Mouse (Mus musculus) T-helper 17 cell (primary cell): Measurements from ENCODE around the gene Ptprj.

Source experiments
- in situ Hi-C, 2 experiments: fragments of 300-600 bp; cut with MboI, MseI; formaldehyde crosslinking; loops; 1 replicate in 1 of 2; 2 replicates in 1 of 2; pipeline ENCODE4 v1.15.1; 2025; ENCODE audit warnings: high pct_unique_total_duplicates in 2 of 2

Ptprj gene

DNA sequence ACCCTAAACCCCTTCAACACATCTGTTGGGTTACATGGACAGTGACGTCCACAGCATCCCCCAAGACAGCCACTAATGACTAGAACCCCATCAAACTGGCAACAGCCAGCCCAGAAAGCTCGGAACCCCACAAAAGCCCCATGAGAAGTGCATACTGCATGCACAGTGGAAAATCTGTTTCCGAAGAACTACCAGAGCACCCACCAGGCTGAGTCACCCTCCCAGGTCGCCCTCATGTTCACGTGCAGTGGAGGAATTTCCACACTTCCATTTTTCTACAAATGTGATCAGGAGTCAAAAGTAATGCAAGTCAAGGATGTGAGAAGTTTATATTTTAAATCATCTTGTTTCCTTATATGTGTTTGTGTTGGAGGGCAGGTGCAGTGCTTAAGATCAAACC, 52.3 kb downstream of the Ptprj start:
- in situ Hi-C loops, result loop anchor here in 1 of 2 experiments (25.0 kb wide), 1 partner anchor 1434 kb away; no protein-coding TSS in a partner anchor

DNA sequence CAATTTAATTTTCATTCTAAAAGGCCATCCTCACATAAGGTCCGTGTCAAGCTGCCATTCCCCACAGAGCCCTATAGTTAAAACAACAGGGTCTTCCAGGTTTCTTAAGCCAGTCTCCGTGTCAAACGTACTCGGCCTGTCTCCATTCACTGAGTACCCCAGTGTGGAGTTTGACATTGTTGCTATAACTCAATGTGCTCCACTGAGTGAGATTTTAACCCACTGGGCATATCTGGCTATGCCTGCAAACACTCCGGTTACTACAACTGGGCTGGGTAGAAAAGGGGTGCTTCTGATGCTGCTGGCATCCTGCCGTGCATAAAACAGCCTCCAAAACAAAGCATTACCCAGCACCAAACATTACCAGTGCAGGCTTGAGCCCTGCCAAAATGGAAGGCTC, 53.5 kb downstream of the Ptprj start:
- in situ Hi-C loops, result loop anchor here in 1 of 2 experiments (25.0 kb wide), 1 partner anchor 1435 kb away; no protein-coding TSS in a partner anchor

DNA sequence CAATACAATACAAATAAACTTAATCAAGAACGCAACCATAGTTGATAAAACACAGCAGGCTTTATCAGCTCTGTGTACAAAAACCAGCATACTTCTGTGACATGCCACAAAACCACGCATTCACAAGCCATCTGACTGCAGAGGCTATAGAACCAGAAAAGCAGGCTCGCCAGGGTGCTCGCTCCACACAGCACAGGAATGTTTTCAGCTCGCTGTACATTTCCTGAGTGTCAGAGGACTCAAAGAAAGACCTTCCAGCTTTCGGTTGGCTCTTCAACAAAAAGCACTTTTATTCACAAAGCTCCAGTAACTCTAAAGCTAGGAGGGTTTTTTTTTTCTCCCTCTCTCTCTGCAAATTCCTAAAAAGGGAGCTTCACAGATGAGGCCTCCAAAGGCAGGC, 53.9 kb downstream of the Ptprj start:
- in situ Hi-C loops, result loop anchor here in 1 of 2 experiments (25.0 kb wide), 1 partner anchor 1436 kb away; no protein-coding TSS in a partner anchor

DNA sequence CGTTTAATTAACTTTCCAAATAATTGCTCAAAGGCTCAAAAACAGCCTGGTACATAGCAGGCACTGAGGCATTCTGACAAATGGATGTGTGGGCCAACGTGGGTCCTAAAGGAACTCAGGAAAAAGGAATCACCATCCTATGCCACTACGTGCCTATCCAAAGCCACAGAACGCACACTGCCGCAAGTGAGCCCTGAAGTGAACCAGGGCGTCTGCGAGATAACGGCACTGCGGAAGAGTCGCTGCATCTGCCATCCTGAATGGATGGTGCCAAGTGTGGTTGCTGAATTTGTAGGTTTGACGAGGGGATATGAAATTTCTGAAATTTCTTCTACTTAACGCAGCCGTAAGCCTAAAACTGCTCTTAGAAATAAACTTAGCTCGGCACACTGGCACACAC, 54.6 kb downstream of the Ptprj start:
- in situ Hi-C loops, result loop anchor here in 1 of 2 experiments (25.0 kb wide), 1 partner anchor 1436 kb away; no protein-coding TSS in a partner anchor

DNA sequence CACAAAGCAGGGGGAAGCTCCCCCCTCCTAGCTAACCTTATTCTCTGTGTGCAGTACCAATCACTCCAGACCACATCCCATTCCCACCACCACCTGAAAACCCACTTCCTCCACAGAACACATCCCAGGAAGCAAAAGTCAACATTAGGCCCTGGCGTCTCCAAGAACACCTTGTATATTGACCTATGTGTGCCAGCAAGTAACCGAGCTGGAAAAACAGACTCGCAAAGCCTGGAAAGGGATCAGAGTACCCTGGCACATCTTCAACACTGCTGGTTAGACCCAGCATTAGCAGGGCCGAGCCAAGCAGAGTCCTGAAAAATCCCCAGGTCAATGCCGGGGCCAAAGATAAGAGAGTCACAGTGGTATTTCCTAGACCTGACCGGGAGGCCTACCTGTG, 58.0 kb downstream of the Ptprj start:
- in situ Hi-C loops, result no loop called here

DNA sequence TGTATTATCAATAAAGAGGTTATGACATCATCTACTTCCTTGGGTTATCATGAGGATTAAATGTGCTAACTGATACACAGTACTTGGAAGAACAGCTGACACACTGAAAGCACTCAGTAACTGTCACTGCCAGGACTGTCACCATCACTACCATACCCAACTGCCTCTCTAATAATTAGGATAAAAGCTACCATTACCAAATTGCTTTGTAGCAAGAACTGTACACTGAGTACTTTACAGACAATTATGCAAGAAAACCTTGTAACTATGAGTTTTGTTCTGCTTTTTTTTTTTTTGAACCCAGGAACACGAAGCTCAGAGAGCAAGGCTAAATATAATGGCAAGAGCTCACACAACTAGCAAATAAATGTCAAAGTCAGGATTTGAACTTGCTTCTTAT, 58.5 kb downstream of the Ptprj start:
- in situ Hi-C loops, result no loop called here

DNA sequence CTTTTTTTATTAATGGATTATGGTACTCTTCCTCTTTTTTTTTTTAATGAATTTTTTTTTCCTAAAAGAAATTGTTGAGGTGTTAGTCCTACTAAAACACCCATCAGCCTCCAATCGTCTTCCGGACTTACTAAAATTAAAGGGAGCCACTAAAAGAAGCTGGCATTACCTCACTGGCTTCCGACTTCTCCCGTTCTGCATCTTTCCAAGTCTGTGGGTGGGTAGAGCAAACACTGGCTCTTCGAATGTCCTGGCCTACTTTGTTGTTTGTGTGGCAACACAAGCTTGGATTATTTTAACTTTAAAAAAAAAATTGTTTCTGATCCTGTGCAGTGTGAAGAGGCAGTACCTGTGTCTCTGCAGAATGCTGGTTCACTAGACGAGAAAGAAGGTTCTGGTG, 62.2 kb downstream of the Ptprj start:
- in situ Hi-C loops, result no loop called here

DNA sequence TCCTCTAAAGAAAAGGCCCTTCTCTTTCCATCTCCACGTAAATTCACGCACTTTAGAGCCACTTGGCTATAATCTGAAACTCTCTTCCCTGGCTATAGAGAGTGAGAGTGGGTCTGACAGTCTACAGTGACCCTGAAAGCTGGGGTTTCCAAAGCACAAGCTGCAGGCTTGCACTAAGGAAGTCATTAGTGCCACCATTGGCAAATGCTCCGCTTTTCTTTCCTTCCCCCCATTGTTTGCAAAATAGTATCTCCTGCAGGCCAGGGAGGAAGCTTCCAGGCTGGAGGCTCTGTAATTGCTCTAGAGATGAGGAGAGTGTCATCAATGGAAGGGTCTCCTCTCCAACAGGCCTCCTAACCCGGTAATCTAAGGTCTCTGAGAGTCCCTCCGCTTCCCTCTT, 65.5 kb downstream of the Ptprj start:
- in situ Hi-C loops, result no loop called here

DNA sequence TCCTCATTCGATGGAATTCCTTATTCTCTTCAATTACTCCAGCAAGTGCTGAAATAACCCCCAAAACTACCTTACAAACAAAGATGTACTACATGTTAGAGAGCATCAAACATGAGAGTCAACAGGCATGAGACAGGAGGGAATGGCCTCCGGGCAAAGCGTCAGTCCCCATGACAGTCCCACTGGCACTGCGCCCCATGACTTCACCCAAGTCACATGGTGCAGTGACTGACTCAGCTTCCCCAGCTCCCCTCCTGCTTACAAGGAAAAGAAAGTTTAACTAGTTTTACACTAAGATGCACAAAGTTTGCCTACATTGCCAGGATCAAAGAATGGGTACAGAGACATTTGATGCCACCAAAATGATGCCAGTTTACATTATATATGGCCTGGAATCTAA, 71.2 kb downstream of the Ptprj start:
- in situ Hi-C loops, result no loop called here

DNA sequence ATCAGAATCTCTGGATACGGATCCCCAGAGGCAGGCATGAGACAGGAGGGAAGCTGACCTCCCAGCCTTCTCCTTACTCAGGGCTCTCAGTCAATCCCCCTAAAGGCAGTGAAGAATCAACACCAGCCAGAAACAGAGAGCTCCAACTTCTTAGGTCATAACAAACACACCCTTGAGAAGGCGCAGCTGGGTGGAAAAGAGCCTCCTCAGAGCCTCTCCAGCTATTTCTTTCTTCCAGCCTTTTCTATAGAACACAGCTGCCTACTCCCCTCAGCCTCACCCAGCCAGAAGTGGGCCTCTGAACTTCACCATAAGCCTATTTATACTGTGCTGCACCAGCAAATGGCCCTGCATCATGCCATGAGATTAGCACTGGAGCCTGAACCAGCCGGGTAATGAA, 74.3 kb downstream of the Ptprj start:
- in situ Hi-C loops, result no loop called here

DNA sequence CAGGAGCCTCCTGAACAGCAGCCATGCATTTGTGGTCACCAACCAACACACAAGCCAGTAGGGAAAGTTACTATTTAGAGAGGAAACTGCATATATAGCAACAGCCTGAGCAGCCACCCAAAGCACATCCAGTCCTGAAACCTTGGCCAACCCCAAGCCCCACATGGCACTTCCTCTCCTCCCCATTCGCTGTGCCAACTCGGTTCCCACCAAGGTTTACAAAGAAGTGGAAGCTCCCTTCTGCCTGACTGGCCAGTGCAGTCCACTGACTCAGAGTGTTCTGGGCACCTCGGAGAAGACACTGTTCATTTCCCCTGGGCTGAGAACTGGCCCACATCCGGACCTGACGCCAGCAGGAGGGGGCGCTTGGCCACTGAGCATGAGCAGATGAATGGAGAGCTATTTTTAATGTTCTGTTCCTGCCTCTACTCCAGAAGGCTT, 75.7 kb downstream of the Ptprj start:
- in situ Hi-C loops, result no loop called here

DNA sequence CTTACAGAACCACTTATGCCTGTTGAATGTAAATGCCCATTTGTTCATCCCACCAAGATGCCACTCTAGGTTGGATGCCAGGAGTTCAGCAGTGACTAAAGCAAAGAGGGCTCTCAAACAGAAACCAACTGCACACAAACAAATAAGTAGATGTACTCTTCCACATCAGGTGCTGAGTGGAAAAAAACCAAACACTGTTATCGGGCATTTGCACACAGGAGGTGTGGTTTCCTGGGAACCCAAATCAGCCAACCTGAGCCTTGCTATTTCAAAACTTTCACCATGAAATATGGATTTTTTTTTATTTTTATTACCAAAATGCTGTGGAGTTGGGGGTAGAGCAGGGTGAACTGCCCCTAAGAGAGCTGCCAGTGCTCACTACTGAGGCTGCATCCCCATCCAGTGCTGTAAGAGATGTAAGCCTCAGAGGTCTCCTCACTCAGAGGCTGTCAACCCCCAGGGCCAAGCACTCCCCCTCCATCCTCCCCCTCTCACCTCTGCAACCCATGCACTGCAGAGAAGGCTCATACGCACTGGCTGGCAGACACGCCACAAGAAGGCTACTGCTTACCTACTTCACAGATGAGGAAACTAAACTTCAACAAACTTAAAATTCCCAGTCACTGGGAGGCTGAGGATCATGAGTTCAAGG, 77.1 kb downstream of the Ptprj start:
- in situ Hi-C loops, result no loop called here

DNA sequence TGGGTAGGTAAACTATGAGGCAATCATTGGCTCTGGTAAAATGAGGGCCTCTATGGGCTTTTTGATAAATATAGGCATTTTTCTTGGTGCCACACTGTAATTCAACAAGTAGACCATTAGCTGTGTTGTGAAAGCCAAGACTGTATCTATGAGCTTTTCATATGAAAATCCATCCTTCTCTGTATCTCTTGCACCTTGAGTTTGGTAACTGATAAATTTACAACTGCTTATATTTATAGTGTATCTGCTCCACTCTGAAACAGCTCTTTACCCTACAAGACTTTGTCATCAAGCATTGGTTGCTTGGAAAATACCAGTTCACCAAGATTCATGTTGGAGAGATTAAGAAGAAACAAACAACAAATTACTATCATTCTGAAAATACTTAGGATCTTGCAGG, 77.7 kb downstream of the Ptprj start:
- in situ Hi-C loops, result no loop called here

DNA sequence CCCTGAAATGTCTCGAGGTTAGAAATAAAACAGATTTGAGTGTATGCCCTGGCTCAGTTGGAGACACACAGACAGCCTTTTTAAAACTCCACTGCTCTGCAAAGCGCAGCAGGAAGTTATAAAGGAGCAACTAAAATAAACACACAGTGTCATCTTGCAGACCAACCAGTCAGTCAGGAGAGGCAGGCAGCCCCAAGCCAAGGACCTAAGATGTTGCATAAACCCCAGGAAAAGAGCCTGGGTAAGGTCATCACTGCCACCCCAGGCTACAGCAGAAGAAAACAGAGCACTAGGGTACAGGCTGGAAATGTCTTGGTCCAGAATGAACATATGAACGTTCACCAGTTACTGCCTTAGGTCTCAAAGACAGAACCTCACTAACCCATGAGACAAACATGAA, 78.7 kb downstream of the Ptprj start:
- in situ Hi-C loops, result no loop called here

DNA sequence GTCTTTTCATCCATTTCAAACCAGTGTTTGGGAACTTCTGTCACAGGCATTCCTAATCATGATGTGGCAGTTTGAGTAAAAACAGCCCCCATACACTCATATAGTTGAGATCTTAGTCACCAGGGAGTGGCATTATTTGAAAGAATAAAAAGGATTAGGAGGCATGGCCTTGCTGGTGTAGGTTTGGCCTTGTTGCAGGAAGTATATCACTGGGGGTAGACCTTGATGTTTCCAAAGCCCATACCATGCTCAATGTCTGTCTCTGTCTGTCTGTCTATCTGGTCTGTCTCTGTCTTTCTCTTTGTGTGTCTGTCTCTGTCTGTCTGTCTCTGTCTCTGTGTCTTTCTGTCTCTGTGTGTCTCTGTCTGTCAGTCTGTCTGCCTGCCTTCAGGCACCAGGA, 79.6 kb downstream of the Ptprj start:
- in situ Hi-C loops, result no loop called here

DNA sequence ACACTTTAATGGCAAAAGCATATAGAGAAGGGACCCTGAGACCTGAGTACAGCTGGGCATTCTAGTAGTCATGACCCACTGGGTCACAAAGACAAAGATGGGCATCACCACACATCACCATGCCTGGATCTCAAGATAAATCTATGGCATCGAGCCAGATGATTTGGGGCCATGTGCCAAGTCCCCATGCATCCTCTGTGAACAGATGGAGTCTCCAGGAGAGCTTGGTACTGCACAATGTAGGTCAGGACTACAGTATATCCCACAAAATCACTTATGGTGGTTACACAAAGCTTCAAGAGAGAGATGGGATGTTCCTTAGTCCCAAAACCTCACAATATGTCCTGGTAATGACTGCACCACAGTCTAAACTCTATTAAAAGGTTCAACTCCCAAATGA, 81.4 kb downstream of the Ptprj start:
- in situ Hi-C loops, result loop anchor here in 1 of 2 experiments (5.0 kb wide), 1 partner anchor 63 kb away; no protein-coding TSS in a partner anchor

DNA sequence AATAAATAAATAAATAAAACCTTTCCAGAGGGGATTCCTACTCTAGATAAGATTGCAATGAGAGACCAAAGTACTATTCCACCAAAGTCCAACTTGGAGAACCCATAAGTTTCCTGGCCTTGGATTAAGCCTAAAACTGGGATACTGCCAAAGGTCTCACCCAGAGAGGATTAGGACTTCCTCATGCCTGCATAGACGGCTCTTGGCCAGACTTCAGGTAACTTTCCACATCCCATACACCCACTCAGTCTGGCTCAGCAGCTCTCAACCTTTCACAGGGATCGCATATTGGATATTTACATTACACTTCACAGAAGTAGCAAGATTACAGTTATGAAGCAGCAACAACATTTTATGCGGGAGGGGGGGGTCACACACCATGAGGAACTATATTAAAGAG, 82.9 kb downstream of the Ptprj start:
- in situ Hi-C loops, result loop anchor here in 1 of 2 experiments (5.0 kb wide), 1 partner anchor 65 kb away; no protein-coding TSS in a partner anchor

DNA sequence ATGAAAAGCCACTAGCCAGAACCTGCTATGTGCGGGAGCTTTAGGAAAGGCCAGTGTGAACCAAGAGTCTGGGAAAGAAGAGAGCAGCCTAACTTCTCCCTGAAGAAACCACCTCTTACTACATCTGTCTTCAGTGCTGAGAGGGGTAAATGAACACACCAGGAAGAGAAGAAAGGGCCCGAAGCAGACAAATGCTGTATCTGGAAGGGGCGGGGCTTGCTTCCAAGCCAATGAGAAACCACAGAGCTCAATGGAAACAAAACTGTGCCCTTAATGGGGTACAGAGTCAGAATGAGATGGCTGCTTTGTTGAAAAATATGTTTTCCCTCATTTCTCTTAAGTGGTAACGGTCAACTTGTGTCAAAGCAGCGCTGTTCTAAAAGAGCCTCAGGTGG, 83.8 kb downstream of the Ptprj start:
- in situ Hi-C loops, result loop anchor here in 1 of 2 experiments (5.0 kb wide), 1 partner anchor 66 kb away; no protein-coding TSS in a partner anchor

DNA sequence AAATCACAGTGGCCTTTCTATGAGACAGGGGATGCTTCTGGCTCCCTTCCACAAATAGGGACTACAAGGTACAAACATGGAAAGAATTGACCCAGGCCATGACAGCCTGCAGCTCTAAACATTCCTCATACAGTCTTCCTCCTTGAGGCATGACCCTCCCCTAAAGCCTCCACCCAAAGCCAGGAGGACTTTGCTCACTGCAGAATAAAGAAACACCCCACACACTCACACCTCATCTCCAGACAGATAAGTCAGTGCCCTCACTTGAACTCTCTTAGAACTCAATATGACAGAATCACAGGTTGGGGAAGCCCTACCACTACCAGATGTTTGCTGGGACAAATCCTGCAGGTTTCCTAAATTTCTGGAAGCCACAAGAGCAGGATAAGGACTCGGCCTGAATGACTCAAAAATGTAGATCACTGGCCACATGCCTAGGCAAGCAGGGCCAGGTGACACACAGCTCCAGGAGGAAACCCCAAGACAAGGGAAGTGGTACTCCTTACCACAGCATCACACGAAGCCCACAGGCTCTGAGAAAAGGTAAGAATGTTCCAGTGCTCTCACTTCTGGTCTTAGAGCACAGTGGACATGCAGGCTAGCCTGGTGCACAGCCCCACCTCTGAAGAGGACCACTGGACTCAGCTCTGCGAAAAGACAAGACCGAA, 84.3 kb downstream of the Ptprj start:
- in situ Hi-C loops, result loop anchor here in 1 of 2 experiments (5.0 kb wide), 1 partner anchor 66 kb away; no protein-coding TSS in a partner anchor

DNA sequence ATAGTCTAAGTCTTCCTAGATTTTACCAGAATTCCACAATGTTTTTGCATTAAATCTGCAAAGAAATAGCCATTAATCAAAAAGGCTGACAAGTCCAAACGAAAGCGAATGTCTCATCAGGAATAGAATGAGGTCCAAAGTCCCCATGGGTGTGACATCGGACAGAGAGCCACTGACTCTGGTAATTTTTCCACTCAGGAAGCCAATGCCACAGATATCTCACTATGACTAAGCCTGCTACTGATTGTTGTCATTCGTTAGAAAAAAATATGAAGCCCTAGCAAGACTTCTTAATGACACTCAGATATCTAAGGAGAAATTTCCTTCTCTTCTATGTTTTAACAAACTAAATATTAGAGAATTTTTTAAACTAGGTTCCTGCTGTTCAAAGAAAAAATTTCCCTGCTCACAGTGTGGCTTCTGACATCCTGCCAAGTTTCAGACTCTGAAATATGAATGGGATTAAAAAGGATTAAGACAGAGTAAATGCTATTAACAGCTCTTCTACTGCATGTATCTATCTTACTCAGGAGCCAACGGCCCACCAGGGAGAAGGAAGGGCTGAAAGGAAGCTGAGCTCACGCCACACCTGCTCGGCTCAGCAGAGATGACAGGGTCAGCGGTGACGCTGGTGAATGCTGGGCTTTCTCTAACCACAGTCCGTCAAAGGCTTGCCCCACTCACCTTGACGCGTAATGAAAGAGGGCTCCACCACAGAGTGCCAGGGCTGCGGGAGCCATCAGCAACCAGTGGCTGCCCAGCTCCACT, 90.0 kb downstream of the Ptprj start:
- in situ Hi-C loops, result no loop called here

DNA sequence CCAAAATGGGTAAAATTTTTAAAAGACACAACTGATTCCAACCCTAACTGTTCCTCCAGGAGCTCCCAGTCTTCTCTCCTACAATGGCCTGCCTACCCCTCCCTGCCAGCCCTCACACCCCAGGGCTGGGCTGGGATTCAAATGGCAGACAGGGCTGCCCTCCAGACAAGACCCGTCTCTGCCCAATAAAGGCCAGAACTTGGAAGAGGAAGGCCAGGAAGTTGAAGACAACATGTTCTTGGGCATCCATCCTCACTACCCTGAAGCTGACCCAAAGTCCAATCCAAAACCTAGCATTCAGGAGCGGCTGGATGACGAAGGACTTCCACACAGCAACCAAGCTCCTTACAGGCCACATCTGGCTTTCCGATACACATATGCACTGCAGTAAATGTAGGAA, 90.6 kb downstream of the Ptprj start:
- in situ Hi-C loops, result no loop called here
